Mouse (Mus musculus): ENCODE measurements at regions not wholly inside any gene's neighbourhood (a gene's known extent, or its start where the extent isn't known, plus 50 kb on each side); places are given as distances from the start of the nearest gene placed in this dataset.

GRCm38 (mm10) chr15:85669652-85670175, 65.1 kb upstream of the Ppara start:
- TF ChIP-seq GATA1 (IDR thresholded peaks at IDR 0.05; ENCODE audit: borderline replicate concordance, low read length) = no peak
- TF ChIP-seq FLI1 (IDR thresholded peaks at IDR 0.05; ENCODE audit: low read length) = no peak
